Mouse (Mus musculus) bone marrow, adult 2 months (tissue): ENCODE measurements around the gene Sf1.

ENCODE experiments used
- CTCF ChIP-seq: fragments of 200-500 bp; IDR thresholded peaks from 2 replicates; pipeline ENCODE4 v1.5.1; 2011; ENCODE audit warnings: low read length, control low read depth; ENCODE audit not compliant: control insufficient read depth, insufficient read depth
- POLR2A ChIP-seq: fragments of 200-500 bp; IDR thresholded peaks from 2 replicates; pipeline ENCODE4 v1.6.1; 2011; ENCODE audit warnings: low read depth, mild to moderate bottlenecking, control low read depth, low read length, borderline replicate concordance; ENCODE audit not compliant: control insufficient read depth

DNA sequence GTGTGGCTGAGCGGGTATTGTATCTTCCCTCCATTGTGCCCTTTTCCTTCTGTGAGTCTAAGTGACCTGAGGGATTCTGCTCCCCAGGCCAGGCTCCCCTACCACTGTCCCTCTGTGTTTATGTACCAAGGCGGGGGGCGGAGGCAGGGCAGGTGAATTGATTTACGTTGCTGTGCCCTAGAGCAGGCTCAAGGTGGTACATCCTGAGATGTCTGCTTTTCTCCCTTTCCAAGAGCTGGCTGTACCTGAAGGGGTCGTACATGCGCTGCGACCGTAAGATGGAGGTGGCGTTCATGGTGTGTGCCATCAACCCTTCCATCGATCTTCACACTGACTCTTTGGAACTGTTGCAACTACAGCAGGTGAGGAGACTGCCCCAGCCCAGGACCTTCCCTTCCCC, 26.6 kb upstream of the Sf1 start:
- TF ChIP-seq POLR2A, result no peak
- TF ChIP-seq CTCF, result no peak
